Mouse (Mus musculus) limb, embryonic 10.5 days (tissue): ENCODE results near the gene Myzap. TPM values are rescaled to one million over a fixed set of nuclear protein-coding genes. Genes with fewer than 3 reads are reported as not detected.
"Not testable (repeated sequence)": the region's sequence is repeated elsewhere in the genome, so short reads cannot be mapped to it uniquely, and the experiment has no call there.

Experiments used
- DNase-seq: peaks from one replicate; pipeline ENCODE4 v3.0.0-alpha.2; 2017; ENCODE audit warnings: low spot score
- H3K27ac ChIP-seq: fragments of 300-500 bp; sonication (generic); 2 replicates; pipeline ENCODE4 v1.5.1; 2016; ENCODE audit warnings: mild to moderate bottlenecking
- H3K27me3 ChIP-seq: fragments of 300-500 bp; sonication (generic); 2 replicates; pipeline ENCODE4 v1.6.1; 2016; ENCODE audit warnings: low read depth, mild to moderate bottlenecking; ENCODE audit not compliant: poor library complexity, severe bottlenecking
- H3K36me3 ChIP-seq: fragments of 300-500 bp; sonication (generic); 2 replicates; pipeline ENCODE4 v1.6.1; 2016; ENCODE audit warnings: mild to moderate bottlenecking, moderate library complexity
- H3K4me1 ChIP-seq: fragments of 300-500 bp; sonication (generic); 2 replicates; pipeline ENCODE4 v1.6.1; 2016
- H3K4me3 ChIP-seq: fragments of 300-500 bp; sonication (generic); 2 replicates; pipeline ENCODE4 v1.5.1; 2016; ENCODE audit warnings: mild to moderate bottlenecking, moderate library complexity
- H3K9me3 ChIP-seq: fragments of 300-500 bp; sonication (generic); replicated peaks from 2 replicates; pipeline ENCODE4 v1.6.1; 2016; ENCODE audit warnings: mild to moderate bottlenecking
- WGBS: fragments of 180-500 bp; shearing (Covaris S2); methylation state at CpG from one replicate; pipeline ENCODE4 v1.1.7; 2016; 5-methylcytosine and 5-hydroxymethylcytosine counted together
- polyA plus RNA-seq: library from polyadenylated mRNA; unstranded; fragments of >200 nt; fragmentation: Nextera tagmentation; extraction: Ambion mirVana; gene quantifications from 2 replicates; pipeline ENCODE4 v1.2.1, GENCODE M21; 2016

The Myzap gene
- polyA plus RNA-seq, 1 experiment from 2014 or later, result 5.8 TPM

- no peak overlapping the region for H3K27ac ChIP-seq
Measured at GRCm38 (mm10) chr9:71621968-71622367, 29.8 kb upstream of the Myzap start.

DNA sequence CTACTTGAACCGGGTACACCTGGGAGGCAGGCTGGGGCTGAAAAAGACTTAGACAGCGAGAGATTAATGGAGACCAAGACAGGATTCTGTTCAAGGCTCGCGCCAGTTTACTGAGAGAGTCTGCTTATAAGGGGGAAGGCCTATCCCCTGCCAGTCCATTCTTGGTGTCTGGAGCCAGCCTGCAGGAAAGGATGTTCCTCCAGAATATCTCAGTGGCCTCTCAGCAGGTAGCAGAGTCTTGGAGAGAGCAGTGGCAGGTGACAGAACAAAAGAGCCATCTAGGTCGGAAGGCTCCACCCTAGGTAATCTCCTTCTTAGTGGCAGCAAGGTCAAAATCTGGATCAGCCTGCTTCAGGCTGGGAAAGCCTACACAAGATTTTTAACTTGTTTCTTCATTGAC, 28.0 kb upstream of the Myzap start:
- DNase-seq, H3K4me3 ChIP-seq, H3K36me3 ChIP-seq, H3K27ac ChIP-seq, H3K27me3 ChIP-seq, H3K9me3 ChIP-seq, H3K4me1 ChIP-seq: not testable (repeated sequence)
- WGBS, result 90% methylated on average over 5 of the region's 5 CpGs

More at GRCm38 (mm10) chr9:71621968-71622367, 29.8 kb upstream of the Myzap start:
- Histone ChIP-seq H3K9me3 (no peaks in the 10 kb centered on the region), H3K27me3 (no peaks in the 10 kb centered on the region), H3K4me1 (peaks cover 7% of the 10 kb centered on the region), H3K36me3 (no peaks in the 10 kb centered on the region), H3K4me3 (no peak overlapping the region)
- no peak for DNase-seq
- 91% methylated on average over 4 of the region's 4 CpGs for WGBS

- Histone ChIP-seq H3K27me3 (no peaks in the 10 kb centered on the region), H3K4me1 (no peaks in the 10 kb centered on the region; the same call in 1 of the 2 replicates), H3K36me3 (no peaks in the 10 kb centered on the region), H3K4me3 (no peak overlapping the region), H3K27ac (no peak overlapping the region), H3K9me3 (no peaks in the 10 kb centered on the region)
- DNase-seq, result peak; percentile 60
- 50% methylated on average over 8 of the region's 8 CpGs for WGBS
Measured at GRCm38 (mm10) chr9:71617363-71617762, 25.2 kb upstream of the Myzap start.

- Histone ChIP-seq H3K36me3 (no peaks in the 10 kb centered on the region), H3K4me1 (no peaks in the 10 kb centered on the region; the same call in 1 of the 2 replicates), H3K9me3 (no peaks in the 10 kb centered on the region), H3K27me3 (no peaks in the 10 kb centered on the region), H3K27ac (no peak overlapping the region), H3K4me3 (no peak overlapping the region)
- peak; percentile 87 for DNase-seq
- 24% methylated on average over 3 of the region's 3 CpGs for WGBS
Measured at GRCm38 (mm10) chr9:71616185-71616584, 24.0 kb upstream of the Myzap start.

DNA sequence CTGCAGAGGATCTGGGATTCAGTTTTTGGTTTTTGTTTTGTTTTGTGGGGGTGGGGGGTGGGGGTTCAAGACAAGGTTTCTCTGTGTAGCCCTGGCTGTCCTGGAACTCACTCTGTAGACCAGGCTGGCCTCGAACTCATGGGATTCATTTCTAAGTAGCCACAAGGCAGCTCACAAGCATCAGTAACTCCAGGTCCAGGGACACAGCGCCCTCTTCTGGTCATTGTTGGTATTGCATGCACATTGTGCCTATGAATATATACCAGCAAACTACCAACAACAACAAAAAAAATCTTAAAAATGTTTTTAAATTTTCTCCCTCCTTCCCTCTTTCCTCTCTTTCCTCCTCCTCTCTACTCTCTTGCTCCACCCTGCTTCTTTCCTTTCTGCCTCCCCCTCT, 22.5 kb upstream of the Myzap start:
- 32% methylated on average over 2 of the region's 2 CpGs for WGBS
- Histone ChIP-seq H3K4me1 (peaks cover 2% of the 10 kb centered on the region), H3K9me3 (no peaks in the 10 kb centered on the region), H3K27ac (no peak overlapping the region), H3K4me3 (no peak overlapping the region), H3K36me3 (no peaks in the 10 kb centered on the region), H3K27me3 (no peaks in the 10 kb centered on the region)
- peak; percentile 71 for DNase-seq

DNA sequence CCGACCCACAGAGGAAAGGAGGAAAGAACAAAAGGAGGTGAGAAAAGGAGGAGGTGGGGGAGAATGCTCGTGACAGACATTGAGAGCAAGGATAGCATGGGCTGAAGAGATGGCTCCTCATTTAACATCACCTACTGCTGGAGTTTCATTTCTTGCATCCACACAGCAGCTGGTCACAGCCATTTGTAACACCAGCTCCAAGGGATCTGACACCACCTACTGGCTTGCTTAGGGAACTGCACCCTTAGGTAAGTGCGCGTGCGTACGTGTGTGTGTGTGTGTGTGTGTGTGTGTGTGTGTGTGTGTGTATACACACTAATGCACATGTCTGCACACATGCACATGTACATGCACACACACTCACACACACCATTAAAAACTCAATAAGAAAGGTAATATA, 20.8 kb upstream of the Myzap start:
- WGBS, result 79% methylated on average over 5 of the region's 6 CpGs
- Histone ChIP-seq H3K27me3 (no peaks in the 10 kb centered on the region), H3K4me3 (no peak overlapping the region), H3K27ac (no peak overlapping the region), H3K4me1 (peaks cover 11% of the 10 kb centered on the region), H3K9me3 (no peaks in the 10 kb centered on the region), H3K36me3 (no peaks in the 10 kb centered on the region)
- DNase-seq, result no peak

DNA sequence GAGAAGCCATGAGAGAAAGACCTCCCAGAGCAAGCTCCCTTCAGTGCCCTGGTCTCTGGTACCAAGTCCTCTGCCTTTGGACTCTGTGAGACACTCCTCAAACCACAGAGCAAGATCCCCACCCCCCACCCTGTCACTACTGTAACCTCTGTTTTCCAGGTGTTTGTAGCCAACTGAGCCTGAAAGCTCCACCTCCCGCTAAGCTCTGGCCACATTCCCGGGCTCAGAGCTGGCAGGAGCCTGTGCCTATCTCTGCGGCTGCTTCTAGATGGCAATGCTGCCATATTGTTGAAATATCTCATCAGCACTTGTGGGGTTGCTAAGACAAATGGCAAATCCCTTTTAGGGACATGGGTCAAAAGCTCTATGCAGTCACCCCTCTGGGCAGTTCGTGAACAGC, 19.7 kb upstream of the Myzap start:
- Histone ChIP-seq H3K27ac (no peak overlapping the region), H3K36me3 (no peaks in the 10 kb centered on the region), H3K9me3 (no peaks in the 10 kb centered on the region), H3K4me3 (no peak overlapping the region), H3K27me3 (no peaks in the 10 kb centered on the region), H3K4me1 (peaks cover 11% of the 10 kb centered on the region)
- DNase-seq, result no peak
- WGBS, result 80% methylated on average over 4 of the region's 4 CpGs

- Histone ChIP-seq H3K9me3 (no peaks in the 10 kb centered on the region), H3K27ac (no peak overlapping the region), H3K4me1 (peaks cover 19% of the 10 kb centered on the region), H3K4me3 (no peak overlapping the region), H3K27me3 (no peaks in the 10 kb centered on the region), H3K36me3 (no peaks in the 10 kb centered on the region)
- no peak for DNase-seq
- WGBS, result 82% methylated on average over 6 of the region's 6 CpGs
Measured at GRCm38 (mm10) chr9:71609010-71609409, 16.9 kb upstream of the Myzap start.

DNA sequence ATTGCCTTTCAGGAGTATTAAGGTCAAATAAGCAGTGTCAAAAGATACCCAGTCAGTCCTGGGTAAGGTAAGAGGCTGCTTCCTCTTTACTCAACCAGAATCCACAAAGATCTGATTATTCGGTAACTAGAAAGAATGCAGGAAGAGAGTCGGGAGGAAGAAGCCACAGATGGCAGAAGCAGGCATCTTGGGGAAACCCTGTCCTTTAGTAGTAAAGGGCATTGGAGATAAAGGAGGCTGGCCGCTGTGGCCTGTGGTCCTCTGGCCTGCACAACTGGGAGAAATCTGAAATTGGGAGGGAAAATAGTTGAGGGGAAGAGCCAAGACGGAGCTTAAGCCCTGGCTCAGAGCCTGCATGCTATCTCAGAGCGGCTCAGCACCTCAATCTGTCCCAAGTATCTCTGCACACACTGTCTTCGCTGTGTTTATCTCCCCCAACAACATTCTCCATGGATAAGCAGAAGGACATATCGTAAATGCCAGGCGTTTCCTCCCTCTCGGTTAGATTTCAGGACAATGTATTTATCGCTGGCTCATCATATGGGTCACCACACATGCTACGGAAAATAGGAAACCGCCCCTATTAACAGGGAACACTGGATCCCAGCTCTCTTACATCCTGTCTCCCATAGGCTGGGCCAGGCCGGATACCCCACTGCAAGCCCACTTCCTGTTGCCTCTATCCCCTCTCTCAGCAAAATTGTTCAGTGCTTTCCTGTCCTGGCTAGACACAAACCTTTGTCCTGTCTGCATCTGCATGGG, 14.3 kb upstream of the Myzap start:
- WGBS, result 80% methylated on average over 13 of the region's 13 CpGs
- peaks cover 19% of the 10 kb centered on the region for H3K4me1 ChIP-seq
- H3K27ac ChIP-seq, result no peak overlapping the region
- no peaks in the 10 kb centered on the region for H3K27me3 ChIP-seq
- DNase-seq, result no peak
- no peak overlapping the region for H3K4me3 ChIP-seq
- H3K9me3 ChIP-seq, result no peaks in the 10 kb centered on the region
- H3K36me3 ChIP-seq, result no peaks in the 10 kb centered on the region

DNA sequence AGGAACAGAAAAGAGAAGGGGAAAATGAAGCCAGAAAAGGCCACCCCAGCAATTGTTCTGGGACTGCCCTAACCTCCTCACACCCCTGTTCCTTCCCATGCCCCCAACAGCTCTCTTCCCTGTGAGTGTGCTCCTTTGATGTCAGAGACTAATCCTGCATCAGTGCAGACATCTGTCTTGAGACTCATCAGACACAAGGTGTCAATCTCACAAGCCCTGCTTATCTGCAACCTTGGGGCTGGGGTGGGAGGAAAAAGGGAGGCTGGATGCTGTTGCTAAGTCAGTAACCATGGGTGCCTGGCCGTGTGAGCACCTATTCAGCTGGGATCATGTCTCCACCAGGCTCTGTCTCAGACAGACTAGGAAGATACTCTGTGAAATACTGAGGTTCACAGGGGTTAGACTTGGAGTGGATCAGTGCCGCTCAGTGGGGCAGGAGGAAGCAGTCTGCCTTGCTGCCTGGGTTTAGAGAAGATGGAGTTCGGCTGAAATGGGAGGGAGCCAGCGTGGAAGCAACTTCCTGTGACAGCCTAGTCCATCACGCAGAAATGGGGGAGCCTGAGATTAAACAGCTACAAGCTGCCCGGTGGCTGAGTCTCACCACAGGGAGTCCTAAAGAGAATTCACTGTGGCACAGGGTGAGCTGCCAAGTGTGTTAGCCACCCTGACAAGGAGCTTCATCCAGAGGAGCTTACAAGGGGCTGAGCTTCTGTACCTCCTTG, 12.9 kb upstream of the Myzap start:
- 27% methylated on average over 6 of the region's 6 CpGs for WGBS
- H3K27ac ChIP-seq, result no peak overlapping the region
- no peaks in the 10 kb centered on the region for H3K27me3 ChIP-seq
- H3K4me1 ChIP-seq, result peaks cover 19% of the 10 kb centered on the region
- no peak for DNase-seq
- no peaks in the 10 kb centered on the region for H3K9me3 ChIP-seq
- H3K4me3 ChIP-seq, result no peak overlapping the region
- H3K36me3 ChIP-seq, result no peaks in the 10 kb centered on the region

- Histone ChIP-seq H3K4me1 (peaks cover 10% of the 10 kb centered on the region), H3K36me3 (no peaks in the 10 kb centered on the region), H3K9me3 (no peaks in the 10 kb centered on the region), H3K27me3 (no peaks in the 10 kb centered on the region), H3K27ac (no peak overlapping the region), H3K4me3 (no peak overlapping the region)
- DNase-seq, result no peak
- WGBS, result 87% methylated on average over 7 of the region's 7 CpGs
Measured at GRCm38 (mm10) chr9:71599861-71600260, 7.7 kb upstream of the Myzap start.

DNA sequence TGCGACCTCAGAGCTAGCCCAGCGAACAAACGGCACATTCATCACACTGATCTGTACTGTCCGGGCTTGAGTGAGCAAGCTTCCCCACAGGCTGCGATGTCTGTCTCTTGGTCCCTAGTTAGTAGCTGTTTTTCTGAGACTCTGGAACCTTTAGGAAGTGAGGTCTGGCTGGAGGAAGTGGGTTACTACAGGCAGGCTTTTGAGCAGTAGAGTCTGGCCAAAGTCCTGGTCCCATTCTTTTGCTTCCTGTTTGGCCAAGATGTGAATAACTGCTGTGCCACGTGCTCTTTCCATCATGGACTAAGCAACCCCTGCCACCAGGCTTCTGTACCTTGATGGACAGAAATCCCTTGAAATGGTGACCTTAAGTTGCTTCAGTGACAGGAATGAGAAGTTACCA, 4.7 kb upstream of the Myzap start:
- Histone ChIP-seq H3K4me3 (no peak overlapping the region), H3K9me3 (no peaks in the 10 kb centered on the region), H3K4me1 (peaks cover 22% of the 10 kb centered on the region), H3K36me3 (no peaks in the 10 kb centered on the region), H3K27me3 (peaks cover 10% of the 10 kb centered on the region; the same call in 1 of the 2 replicates), H3K27ac (0 out of 2 replicates have a peak overlapping the region, but pooled peaks have one; percentile 16)
- WGBS, result 69% methylated on average over 6 of the region's 6 CpGs
- no peak for DNase-seq

DNA sequence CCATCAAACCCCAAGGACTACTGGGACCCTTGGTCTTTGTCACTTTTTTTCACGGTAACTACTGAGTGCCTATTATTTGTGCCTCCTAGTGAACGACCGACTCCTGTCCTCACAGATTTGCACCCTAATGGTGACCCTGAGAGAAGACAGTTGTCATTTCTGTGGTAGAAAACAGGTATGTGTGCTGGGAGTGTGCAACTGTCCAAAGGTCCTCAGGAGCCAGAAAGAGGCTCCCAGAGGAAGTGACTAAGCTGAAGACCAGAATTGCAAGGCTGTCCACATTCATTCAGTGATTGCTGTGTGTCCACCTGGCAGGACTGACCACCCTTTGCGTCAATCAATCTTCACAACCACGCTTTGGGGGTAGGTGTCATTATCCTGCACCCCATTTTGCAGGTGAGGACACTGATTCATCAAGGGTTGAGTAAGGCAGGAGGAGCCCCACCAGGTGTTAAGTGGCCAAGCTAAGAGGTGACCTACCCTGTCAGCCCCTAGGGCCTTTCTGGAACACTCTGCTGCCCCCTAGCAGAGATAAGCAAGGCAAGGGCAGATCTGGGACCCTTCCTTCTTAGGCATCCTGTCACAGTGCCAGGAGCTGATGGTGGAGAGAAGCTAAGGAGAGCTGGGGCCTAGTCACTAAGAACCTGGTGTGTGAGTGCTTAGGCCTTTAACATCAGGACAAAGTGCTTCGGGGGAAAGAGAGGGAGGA, 571 bp upstream of the Myzap start:
- Histone ChIP-seq H3K4me1 (peaks cover 24% of the 10 kb centered on the region), H3K4me3 (peak overlapping the region; percentile 63; the same call in 1 of the 2 replicates), H3K36me3 (no peaks in the 10 kb centered on the region), H3K9me3 (no peaks in the 10 kb centered on the region), H3K27ac (no peak overlapping the region), H3K27me3 (peaks cover 25% of the 10 kb centered on the region)
- DNase-seq, result no peak
- WGBS, result 37% methylated on average over 6 of the region's 6 CpGs
